Mouse (Mus musculus): ENCODE measurements around the gene Sdf4.

Gene Sdf4

DNA sequence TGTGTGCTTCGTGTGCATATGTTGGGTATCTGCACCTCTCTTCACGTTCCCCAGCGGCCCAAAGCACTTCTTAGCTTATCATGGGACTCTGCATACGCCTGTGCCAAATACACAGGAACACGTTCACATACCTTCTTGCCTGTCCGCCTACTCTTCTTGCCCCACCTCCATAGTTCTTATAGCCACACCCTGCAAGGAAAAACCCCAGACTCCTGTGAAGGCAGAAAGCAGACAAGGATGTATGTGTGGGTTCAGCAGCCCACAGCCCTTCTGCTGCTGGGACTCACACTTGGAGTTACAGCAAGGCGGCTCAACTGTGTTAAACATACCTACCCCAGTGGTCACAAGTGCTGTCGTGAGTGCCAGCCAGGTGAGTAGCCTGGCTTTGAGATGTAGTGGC, 21.0 kb downstream of the Sdf4 start, which contains the start of gene Tnfrsf4:
TSS of gene Tnfrsf4 (plus strand) at position 207 of the 400 bp plus-strand sequence.
- no peak for DNase-seq

DNA sequence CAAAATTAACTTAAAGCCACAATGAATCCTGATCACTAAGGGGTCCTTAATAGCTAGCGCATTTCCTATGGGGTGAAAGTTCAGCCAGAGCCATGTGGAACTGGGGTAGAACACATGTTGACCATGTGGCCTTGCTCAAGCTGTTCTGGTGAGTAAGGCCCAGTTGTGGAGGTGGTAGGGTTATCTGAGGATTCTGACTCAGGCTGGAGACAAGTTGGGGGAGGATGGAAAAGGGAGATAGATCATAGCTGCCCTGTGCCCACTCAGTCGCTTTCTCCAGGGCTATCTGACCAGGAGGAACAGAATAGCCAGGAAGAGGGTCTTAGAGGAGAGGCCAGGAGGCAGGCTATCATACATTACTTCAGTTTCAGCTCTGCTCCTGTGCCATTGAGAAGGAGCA, 21.8 kb downstream of the Sdf4 start:
- no peak for DNase-seq

DNA sequence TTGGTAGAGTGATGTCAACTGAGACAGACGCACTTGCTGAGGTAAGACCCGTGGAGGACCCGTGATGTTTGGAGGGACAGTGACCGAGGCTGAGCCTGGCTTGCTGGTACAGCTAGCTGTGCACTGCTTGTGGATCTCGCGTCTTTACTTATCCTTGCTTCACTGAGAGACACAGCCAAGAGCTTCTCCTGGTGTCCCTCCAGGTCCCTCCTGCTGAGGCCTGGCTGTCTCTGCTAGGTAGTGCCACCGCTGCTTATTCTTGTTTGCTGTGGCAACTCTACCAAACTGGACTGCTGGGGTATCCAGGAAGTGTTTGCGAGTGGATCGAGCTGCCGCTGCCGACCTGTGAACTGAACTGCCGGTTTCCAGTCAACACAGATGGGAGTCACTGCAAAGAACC, 27.1 kb downstream of the Sdf4 start:
- no peak for DNase-seq

DNA sequence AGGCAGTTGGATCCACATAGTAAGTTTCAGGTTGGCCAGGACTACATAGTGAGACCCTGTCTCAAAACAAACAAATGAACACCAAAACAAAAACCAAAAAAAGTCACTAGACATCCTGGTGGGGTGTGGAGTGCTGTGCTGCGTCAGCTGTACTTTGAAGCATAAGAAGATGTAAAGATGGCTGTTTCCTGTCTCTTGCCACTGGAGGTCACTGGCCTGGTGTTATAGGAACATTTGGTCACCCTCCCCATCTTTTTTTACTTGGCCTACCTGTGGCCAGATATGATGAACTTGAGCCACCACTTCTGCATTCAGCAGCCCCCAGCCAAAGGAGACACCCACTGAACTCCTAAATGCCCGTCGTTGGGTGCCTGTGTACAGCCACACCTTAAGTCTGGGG, 28.7 kb downstream of the Sdf4 start:
- DNase-seq, result peak; percentile 12

DNA sequence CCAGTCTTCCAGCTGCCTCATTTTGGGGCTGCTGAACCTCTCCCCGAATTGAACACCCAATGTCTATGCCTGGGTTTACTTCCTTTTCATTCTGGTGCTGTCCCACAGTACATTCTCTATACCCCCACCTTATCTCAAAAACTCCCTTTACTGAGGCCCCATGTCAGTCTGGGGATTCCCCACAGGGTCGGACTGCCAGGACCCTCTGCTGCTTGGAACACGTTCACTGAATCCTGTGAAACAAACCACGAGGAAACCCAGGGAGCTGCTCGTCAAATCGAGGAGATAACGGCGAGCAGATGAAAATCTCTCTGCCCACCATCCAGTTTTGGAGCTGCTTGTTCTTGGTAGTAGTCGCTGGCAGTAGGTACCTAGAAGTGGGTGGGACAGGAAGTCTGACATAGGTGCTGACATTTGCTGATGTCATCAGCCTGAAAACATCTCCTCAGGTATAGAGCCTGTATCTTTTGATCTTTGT, 29.3 kb downstream of the Sdf4 start:
- peak; percentile 48 for DNase-seq

DNA sequence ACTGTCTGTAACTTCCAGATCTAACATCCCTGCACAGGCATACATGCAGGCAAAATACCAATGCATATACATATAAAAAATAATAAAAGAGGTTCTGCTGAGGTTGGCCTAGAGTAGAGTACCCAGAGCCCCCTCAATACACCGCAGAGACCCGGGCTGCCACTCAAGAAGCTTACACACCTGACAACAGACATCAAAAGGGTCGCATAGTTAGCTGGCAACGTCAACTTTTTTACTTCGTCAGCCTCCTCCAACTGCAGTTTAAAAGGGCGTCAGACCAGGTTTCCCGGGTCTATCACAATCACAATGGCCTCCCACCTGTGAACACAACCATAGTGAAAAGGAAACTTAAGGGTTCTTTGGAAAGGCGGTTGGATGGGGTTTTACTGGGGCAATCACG, 30.8 kb downstream of the Sdf4 start:
- peak; percentile 66 for DNase-seq

DNA sequence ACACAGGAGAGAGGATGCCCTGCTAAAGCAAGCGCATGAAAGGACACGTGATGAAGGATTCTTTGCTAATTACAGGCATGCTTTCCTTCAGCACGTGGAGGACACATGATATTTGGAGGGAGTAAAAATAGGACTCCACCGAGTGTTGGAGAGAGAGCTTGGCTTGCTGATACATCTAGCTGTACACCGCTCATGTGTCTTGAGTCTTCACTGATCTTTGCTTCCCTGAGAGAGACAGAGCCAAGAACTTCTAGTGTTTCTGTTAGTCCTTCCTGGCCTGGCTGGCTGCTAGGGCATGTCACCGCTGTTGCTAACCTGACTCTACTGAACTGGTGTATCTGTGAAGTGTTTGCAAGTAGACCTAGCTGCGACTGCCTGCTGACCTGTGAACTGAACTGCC, 31.5 kb downstream of the Sdf4 start:
- no peak for DNase-seq

DNA sequence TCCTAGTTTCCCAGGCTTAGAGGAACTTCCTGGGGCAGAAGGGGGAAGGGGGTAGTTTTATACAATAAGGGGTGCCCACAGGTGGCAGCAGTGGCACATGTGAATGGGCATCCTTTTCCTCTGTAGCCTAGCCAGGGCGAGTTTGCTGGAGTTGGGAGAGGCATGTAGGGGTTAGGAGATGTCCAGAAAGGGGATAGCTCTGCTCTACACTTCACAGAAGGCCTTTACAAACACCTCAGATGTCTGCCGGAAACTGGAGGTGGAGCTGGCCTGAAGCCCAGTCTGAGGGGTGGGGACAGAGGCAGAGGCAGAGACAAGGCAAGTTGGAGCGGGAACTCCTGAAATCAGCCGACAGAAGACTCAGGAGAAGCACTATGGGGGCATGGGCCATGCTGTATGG, 33.3 kb downstream of the Sdf4 start, which contains the start of gene Tnfrsf18:
TSS of gene Tnfrsf18 (plus strand) at position 152 of the 400 bp plus-strand sequence.
- DNase-seq, result peak; percentile 82

DNA sequence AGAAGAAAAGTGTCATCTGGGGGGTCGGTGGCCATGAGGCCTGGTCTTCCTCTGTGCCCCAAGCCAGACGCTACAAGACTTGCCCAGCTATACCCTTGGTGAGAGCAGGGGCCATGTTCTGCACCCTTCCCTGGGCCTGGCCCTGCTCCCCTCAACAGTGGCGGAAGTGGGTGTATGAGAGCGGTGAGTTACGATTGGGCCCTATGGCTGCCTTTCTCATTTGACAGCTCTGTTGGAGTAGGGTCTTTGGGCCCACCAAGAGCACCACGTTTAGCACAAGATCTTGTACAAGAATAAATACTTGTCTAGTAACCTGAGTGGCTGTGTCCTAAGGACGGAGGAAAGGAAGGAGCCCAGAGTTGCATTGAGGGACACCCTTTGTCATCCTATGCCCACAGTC, 35.9 kb downstream of the Sdf4 start:
- no peak for DNase-seq

DNA sequence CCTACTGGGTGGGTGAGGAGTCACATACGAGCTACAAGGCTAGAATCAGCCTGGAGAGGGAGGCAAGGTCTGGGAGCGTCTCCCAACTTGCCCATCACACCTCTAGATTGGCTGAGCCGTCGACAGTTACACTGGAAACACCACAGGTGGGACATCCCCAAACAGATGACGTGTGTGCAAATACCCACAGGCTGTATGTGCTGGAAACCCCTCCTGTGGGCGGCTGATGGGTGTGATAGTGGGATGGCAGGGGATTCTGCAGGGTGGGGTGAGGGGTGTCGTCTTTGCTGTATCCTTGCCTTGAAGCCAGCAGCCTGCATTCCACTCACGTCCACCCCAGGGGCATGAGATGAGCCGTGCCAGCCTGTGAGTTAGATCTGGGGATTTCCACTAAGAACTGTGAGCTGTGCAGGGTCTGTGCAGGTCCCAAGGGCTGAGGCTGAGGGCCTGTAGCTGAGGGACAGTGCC, 38.0 kb downstream of the Sdf4 start:
- peak; percentile 28 for DNase-seq

DNA sequence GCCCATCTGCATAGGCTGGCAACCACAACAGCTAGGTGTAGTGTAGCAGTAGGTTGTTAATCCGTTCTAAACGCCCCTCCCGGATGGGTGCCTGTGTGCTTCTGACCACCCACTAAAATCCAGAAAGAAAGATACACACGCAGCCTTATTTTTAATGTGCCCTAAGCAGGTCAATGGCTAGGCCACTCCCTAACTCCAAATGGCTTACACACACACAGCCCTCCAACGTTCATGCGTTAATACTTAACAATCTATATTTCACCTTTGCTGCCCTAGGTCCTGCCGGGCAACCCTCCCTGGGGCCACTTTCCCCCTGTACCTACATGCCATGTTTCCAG, 38.6 kb downstream of the Sdf4 start:
- DNase-seq, result no peak

DNA sequence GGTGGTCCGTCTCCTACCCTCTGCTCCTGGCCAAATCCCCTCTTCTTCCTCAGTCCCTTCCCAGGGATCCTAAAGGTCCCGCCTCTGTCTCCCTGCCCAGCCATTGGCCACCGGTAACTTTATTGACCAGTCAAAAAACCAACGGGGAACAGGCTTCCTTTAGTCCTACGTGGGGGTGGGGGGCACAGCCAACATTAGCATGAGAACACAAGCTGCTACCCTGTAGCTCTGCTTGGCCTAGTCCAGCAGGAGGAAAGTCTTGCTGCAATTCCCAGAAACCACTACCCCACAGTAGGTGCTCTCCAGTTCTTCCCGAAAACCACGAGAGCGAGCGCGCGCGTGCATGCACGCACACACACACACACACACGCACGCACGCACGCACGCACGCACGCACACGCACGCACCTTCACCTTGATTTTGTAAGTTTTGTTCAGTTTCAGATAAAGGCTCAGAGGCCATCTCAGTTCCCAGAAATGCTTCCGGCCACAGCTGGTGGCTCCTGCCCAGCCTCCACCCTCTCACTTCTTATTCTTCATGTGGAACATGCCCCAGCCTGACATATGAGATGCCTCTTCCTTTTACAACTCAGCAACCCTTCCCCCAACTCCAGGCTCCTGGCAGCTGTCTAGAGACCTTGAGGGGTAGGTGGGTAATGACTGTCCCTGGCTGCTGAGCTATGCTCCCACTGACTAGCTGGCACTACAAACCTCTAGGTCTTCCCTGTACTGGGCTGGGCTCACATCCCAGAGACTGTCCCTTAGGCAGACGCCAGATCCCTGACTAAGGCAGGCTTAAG, 39.1 kb downstream of the Sdf4 start:
- peak; percentile 74 for DNase-seq

DNA sequence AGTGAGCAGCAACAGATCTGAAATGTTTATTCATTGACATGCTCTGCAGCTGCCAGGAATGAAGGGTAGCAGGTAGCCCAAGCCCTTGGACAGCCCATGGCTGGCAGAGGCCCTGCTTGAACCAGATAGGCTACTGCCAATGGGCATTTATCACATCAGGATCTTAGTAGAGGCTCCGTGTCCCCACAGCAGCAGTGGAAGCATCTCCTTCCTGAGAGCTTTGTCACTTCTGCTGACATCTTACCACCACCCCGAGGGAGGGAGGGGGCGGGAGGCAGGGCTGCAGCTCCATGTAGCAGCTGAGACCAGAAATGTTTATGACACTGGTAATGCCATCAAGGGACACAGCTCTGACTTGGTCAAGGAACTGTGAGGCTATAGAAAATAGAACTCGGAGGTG, 40.2 kb downstream of the Sdf4 start:
- DNase-seq, result peak; percentile 64

DNA sequence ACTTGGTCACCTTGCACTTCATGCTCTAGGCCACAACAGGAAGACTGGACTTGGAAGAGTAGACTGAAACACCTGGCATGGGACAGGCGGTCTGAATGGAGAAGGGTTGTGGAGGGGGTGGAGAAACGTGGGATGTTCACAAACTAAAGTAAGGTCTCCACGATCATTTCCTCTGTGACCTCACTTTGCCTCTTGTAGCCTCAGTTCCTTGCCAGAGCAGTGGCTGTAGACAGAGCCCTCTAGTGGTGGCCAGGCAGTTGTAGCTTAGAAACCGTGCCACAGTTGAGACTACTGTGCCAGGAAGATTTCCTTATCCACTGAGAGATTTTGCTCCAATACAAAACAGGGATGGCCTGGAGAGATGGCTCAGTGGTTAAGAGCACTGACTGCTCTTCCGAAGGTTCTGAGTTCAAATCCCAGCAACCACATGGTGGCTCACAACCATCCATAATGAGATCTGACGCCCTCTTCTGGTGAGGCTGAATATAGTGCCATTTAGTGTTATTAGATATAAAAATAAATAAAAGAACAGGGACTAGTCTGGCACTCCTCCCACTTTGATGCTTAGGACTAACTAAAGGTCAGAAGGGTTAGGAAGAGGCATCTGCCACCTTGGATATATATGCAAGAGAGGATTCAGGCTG, 40.9 kb downstream of the Sdf4 start:
- DNase-seq, result peak; percentile 80

DNA sequence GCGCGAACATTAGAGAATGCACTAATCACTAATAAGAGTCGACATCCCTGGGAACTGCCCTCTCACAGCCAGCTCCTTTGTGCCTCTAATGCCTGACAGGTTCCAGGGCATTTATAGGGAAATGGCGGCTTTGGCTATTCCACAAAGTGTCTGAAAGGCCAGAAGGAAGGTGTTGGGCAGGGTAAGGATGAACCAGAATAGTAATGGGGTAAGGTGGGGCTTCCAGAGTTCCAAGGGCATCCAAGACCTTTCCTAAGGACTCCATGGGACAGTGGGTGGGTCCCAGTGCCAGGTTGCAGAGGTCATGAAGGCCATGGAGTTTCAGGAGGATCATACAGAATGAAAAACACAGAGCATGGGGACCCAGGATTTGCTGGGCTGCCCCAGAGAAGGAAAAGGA, 41.6 kb downstream of the Sdf4 start:
- no peak for DNase-seq

DNA sequence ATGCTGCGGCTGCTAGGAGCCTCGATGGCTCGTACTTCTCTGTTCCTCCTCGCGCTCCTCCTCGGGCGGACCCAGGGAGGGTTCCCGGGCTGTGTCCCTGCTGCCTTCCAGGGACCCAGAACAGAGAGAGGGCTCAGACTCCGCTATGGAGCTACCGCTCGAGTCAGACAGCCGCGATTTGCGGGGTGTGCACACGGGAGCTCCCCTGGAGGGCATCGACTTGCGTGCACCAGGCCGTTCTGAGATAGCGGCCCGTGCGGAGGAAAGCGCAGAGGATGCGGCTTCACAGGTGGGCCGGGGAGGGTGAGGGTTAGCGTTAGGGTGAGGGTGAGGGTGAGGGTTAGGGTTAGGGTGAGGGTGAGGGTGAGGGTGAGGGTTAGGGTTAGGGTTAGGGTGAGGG, 42.2 kb downstream of the Sdf4 start:
- DNase-seq, result peak; percentile 49

DNA sequence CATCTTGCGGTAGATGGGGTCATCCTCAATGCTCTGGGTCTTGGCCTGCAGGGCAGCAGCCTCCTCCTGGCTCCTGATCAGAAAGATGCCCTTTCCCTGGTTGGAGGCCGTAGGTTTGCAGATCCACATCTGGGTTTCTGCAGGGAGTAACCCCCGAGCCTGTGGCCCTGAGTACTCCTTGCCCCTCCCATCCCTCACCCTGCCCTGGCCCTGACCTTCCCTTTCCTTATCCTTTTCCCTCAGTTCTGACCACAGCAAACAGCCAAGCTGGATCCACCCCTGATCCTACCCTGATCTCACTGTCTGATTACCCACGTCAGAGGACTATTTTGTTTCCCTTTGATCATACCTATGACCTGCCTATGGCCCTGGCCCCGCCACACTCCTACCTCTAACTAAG, 52.1 kb downstream of the Sdf4 start:
- no peak for DNase-seq

DNA sequence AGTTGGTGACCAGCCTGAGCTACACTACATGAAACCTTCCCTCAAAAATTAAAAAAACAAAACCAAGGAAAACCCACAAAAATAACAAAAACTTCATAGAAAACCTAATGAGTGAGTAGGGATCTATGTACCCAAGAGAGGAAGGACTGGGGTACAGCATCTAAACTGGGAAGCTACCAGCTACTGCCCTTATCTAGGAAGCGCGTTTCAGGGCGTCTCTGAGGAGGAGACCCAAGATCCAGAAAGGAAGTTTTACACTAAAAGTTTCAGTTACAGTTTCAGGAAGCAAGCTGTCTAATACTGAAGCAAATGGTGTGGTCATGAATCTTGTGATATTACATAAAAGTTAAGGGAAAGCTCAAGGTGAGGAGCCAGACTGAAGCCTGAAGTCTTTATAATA, 57.1 kb downstream of the Sdf4 start:
- no peak for DNase-seq

DNA sequence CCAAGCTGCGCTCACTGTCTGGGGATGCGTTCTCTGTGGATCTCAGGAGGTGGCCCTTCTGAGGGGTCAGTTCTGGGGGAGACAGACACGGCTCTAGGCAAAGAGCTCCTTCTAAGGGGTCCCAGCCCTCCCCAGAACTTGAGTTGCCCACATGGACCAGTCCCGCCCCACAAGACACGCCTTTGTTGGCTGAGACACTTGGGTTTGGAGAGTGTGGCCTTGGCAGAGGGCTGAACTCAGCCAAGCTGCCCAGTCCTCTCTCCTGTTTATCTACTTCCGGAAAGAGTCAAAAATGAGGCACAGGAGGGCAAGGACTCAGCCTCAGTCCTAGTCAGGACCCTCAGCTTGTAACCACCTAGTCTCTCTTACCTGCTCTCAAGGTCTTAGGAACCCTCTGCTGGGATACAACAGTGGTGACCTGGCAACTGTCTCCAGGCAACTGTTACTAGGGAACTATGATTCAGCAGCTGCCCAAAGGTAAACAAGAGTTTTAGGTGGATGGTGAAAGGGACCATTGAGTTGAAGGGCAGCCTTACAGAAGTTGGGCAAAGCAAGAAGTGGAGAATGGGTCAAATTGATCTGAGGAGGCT, 57.8 kb downstream of the Sdf4 start:
- no peak for DNase-seq

DNA sequence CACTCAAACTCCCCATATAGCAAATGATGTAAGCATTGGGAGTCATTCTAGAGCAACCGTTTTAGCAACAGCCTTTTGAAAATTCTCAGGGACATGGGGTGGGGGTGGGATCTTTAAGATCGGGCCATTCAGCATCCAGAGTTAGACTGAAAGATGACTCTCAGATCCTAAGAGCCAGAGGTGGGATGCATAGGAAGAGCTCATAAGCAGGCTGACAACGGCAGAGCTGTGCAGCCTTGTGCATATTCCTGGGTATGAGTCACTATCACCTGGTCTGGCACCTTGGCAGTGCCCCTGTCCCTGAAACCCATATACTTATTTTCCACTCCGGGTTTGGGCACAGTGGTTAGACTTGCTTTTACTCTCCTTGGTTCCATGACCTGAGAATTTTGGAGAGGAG, 60.4 kb downstream of the Sdf4 start:
- no peak for DNase-seq

DNA sequence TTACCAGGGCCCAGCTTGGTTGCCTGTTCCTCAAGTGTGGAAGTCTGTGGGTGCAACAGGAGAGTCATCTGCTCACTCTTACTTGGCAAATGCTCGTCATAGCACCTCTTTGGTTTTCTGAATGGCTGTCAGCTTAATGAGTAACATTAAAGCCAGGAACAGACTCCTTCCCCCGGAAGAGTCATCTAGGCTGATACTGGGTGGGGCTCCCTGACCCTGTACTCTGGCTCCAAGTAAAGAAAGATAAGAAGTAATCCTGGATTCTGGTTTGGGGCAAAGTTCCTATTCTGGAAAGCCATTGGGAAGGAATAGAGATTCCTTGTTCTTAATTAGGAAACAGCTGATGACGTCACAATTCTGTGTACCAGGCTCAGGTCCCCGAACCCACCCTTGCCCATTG, 61.5 kb downstream of the Sdf4 start:
- no peak for DNase-seq

DNA sequence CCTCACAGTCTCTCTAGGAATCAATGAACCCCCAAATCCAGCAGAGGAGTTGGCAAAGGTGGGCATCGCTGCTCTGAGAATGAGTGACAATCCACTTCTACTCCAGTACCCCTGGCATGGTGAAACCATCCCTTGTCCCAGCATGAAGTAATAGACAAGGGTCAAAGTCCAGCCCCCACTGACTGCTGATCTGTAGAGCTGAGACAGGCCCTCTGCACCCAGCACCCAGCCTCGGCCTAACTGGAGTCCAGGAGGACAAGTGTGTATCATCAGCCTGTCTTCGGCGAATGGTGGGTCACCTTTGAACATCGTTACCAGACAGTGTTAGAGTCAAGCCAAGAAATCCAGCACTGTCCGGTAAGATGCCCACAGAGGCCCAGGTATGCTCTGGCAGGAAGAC, 61.9 kb downstream of the Sdf4 start:
- DNase-seq, result no peak

DNA sequence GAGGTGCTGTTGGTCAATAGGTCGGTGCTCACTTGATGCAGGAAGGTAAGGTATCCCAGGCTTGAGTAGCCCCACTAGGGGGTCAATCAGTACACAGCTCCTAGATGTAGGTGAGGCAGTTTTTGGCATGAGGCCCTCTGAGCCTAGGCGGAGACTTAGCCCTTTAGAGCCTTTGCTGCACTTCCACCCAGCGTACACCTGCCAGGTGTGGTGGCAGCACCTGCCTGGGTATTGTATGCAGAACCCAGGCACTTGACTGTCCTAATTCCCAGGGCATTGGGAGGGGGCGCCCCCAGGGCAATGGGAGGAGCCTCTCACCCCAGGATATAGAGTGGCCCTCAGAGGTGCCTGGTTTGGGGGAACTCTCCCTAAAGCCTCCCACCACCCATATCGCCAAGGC, 62.5 kb downstream of the Sdf4 start:
- no peak for DNase-seq

DNA sequence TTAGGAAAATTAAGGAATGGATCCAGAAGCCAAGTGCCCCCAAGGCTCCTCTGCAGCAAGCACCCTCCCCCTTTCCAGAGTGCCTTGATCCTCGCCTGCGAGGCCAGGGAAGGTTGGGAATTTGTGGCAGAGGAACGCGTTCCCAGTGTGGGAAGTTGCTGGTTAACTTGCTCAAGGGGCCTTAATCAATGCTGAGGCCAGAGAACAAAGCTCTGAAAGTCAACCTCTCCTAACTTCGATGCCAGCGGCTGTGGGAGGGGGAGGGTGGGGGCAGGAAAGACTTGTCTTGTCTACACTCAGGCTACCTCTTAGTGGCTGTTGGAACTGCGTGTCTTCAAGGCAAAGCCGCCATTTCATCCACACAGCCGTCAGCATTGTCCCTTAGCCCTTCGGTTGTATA, 65.0 kb downstream of the Sdf4 start:
- DNase-seq, result no peak
